8 mouse cellular contexts compared by ENCODE assay signal in genomic region chr5:47982941-47983701, GRCm38 (mm10). TPM values are rescaled to one million over a fixed set of nuclear protein-coding genes. Genes with fewer than 3 reads are reported as not detected.
DNase-seq lines count a peak whose midpoint lies in the region; ATAC-seq and TF ChIP-seq lines count a peak whose summit lies in the region.

Gene Slit2 (plus strand): TSS chr5:47983138.

- no peaks in the 10 kb centered on the region for H3K36me3 ChIP-seq in lung, postnatal 0 days (ENCODE audit: insufficient read depth, low read length)

- DNase-seq in 3T3-L1 (ENCODE audit: low read depth, low spot score) = peak; percentile 69
- DNase-seq in adrenal gland, postnatal 36 days = peak; percentile 90 to 91
- peak; percentile 14 for DNase-seq in layer of hippocampus, adult 9-11 months
- DNase-seq in lung, postnatal 0 days (ENCODE audit: low spot score) = peak; percentile 86
- DNase-seq in ovary, postnatal 36 days (ENCODE audit: low spot score) = peak; percentile 89
- DNase-seq in urinary bladder, adult 18-20 months (ENCODE audit: low spot score in 2 of 2) = peak; percentile 85 to 89

- no peaks in the 10 kb centered on the region for H3K9me3 ChIP-seq in lung, postnatal 0 days (ENCODE audit: low read length)

- H3K4me3 ChIP-seq in lung, postnatal 0 days (ENCODE audit: low read depth, low read length) = peak within 1 kb of the TSS; percentile 69

- peak; percentile 40 for ATAC-seq in frontal cortex, adult (ENCODE audit: low TSS enrichment)
- ATAC-seq in hematopoietic stem cell, adult 5-6 weeks (replicated peaks in 1 of 2; ENCODE audit: insufficient read depth in 1 of 2, low FRiP score in 2 of 2, low TSS enrichment in 1 of 2, low read depth in 1 of 2, poor library complexity in 2 of 2, severe bottlenecking in 2 of 2) = peak; percentile 42 to 68
- peak; percentile 91 for ATAC-seq in lung, postnatal 0 days

- peaks cover 15% of the 10 kb centered on the region; the same call in 1 of the 2 replicates for H3K4me1 ChIP-seq in lung, postnatal 0 days (ENCODE audit: insufficient read depth, low read depth, low read length)

- no peak for TF ChIP-seq EP300 in lung, postnatal 0 days (IDR thresholded peaks at IDR 0.05)

- peak within 1 kb of the TSS; percentile 96 for H3K4me2 ChIP-seq in lung, postnatal 0 days (replicated peaks; ENCODE audit: low read depth, low read length)

- WGBS in lung, postnatal 0 days = 1% methylated on average over 48 of the region's 66 CpGs

- peak within 1 kb of the TSS; percentile 26 for H3K9ac ChIP-seq in lung, postnatal 0 days (replicated peaks; ENCODE audit: low read depth)

- peak; percentile 12; the same call in 1 of the 2 replicates for TF ChIP-seq CTCF in lung, postnatal 0 days (IDR thresholded peaks at IDR 0.05)

- no peaks in the 10 kb centered on the region for H3K27me3 ChIP-seq in lung, postnatal 0 days (replicated peaks; ENCODE audit: insufficient read depth, low read length)

- H3K27ac ChIP-seq in lung, postnatal 0 days (ENCODE audit: low read length) = peak within 1 kb of the TSS; percentile 54

RNA-seq across cellular contexts. Expression of gene Slit2, which starts in this region (rescaled TPM):
- 10 to 100 TPM in 1 of 2 experiments, 1 to 10 TPM in 1; 4.4 to 30.0 TPM for total RNA-seq in adrenal gland, postnatal 36 days (2021)
- total RNA-seq in hematopoietic stem cell, adult 5-6 weeks (2017) = 0.75 and 0.84 TPM in 2 replicates
- polyA plus RNA-seq in lung, postnatal 0 days (2015; fragmentation: Nextera tagmentation; extraction: Ambion mirVana) = 30.7 and 33.6 TPM in 2 replicates

Comparison
In these comparisons a context has a peak if more than half of its experiments do, and no peak if none do; other contexts are left out.
1. Peak in every context shown above with its lines: DNase-seq, ATAC-seq, H3K4me3 ChIP-seq and H3K27ac ChIP-seq.
2. Peak in ATAC-seq in hematopoietic stem cell, adult 5-6 weeks; RNA of the gene not detected or under 1 TPM.
3. DNase-seq: peak in every context shown above with its lines; median percentile 90 in adrenal gland, postnatal 36 days; 89 in ovary, postnatal 36 days; 87 in urinary bladder, adult 18-20 months; 86 in lung, postnatal 0 days; 69 in 3T3-L1; 14 in layer of hippocampus, adult 9-11 months.
4. ATAC-seq: peak in every context shown above with its lines; median percentile 91 in lung, postnatal 0 days; 55 in hematopoietic stem cell, adult 5-6 weeks; 40 in frontal cortex, adult.